8 mouse cellular contexts compared by ENCODE assay signal in the genomic region with DNA sequence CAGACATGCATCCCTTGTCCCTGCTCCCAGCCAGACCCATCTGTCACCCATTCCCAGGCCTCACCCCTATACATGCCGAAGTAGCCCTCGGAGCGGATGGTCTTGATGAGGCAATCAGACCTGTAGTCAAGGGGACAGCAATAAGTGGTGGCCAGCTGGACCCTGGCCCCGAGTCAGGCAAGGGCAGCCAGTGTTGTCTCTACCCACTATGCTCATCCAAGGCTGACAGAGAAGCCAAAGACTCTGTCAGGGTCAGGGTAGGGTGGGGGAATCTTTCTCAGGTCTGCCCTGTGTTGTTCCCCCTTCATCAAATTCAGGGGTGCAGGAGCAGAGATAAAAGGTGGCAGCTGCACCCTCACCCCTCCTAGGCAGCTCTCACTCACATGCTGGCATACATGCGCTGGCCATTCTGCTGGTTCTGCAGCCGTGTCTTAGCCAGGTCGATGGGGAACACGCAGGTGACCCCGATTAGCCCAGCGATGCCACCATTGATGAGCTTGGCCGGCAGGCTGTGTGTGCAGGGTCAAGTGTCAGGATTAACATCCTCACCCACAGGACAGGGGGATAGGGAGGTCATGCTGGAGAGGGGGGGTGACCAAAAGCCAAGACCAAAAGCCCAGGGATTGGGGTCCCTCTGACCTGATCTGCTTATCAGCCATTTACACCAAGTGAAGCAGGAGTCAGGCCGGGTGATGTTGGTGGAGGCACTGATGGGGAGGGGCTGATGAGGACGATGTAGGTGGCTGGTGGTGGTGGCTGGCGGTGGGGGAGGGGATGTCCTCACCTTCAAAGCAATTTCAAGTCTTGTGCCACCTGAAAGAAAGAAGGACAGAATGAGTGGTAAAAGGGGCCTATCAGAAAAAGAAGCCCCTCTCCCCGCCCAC. TPM values are rescaled to one million over a fixed set of nuclear protein-coding genes. Genes with fewer than 3 reads are reported as not detected.
DNase-seq lines count a peak whose midpoint lies in the region; ATAC-seq and TF ChIP-seq lines count a peak whose summit lies in the region.

No protein-coding gene starts in this region.

- peaks cover 24% of the 10 kb centered on the region for H3K36me3 ChIP-seq in kidney, postnatal 0 days (ENCODE audit: insufficient read depth, low read length)
- peaks cover 39% of the 10 kb centered on the region for H3K36me3 ChIP-seq in hindbrain, embryonic 12.5 days
- H3K36me3 ChIP-seq in midbrain, embryonic 14.5 days (ENCODE audit: control insufficient read depth, insufficient read depth, low read length): peaks cover 31% of the 10 kb centered on the region

- peak overlapping the region; percentile 51 for H3K4me2 ChIP-seq in kidney, postnatal 0 days (ENCODE audit: low read length)
- peak overlapping the region; percentile 76 for H3K4me2 ChIP-seq in hindbrain, embryonic 12.5 days (replicated peaks)
- peak overlapping the region; percentile 91 for H3K4me2 ChIP-seq in midbrain, embryonic 14.5 days (ENCODE audit: low read length)

- no peak overlapping the region for H3K27ac ChIP-seq in kidney, postnatal 0 days
- peak overlapping the region; percentile 83 for H3K27ac ChIP-seq in hindbrain, embryonic 12.5 days
- H3K27ac ChIP-seq in midbrain, embryonic 14.5 days (replicated peaks; ENCODE audit: low read depth, low read length): peak overlapping the region; percentile 75

- no peak for ATAC-seq in kidney, postnatal 0 days (replicated peaks; ENCODE audit: low FRiP score, low read depth)
- ATAC-seq in hindbrain, embryonic 12.5 days (ENCODE audit: low FRiP score): no peak
- ATAC-seq in midbrain, embryonic 14.5 days (ENCODE audit: low FRiP score, low TSS enrichment): no peak

- no peak for TF ChIP-seq CTCF in kidney, postnatal 0 days (IDR thresholded peaks at IDR 0.05; ENCODE audit: low read depth)

- H3K9ac ChIP-seq in kidney, postnatal 0 days (ENCODE audit: low read depth, low read length): peak overlapping the region; percentile 46
- peak overlapping the region; percentile 80 for H3K9ac ChIP-seq in hindbrain, embryonic 12.5 days
- H3K9ac ChIP-seq in midbrain, embryonic 14.5 days (replicated peaks; ENCODE audit: low read length): peak overlapping the region; percentile 53

- H3K4me3 ChIP-seq in kidney, postnatal 0 days (replicated peaks; ENCODE audit: low read depth, low read length): peak overlapping the region; percentile 34
- peak overlapping the region; percentile 53 for H3K4me3 ChIP-seq in hindbrain, embryonic 12.5 days
- peak overlapping the region; percentile 41 for H3K4me3 ChIP-seq in midbrain, embryonic 14.5 days (replicated peaks; ENCODE audit: low read depth, low read length)

- peaks cover 21% of the 10 kb centered on the region for H3K4me1 ChIP-seq in kidney, postnatal 0 days (replicated peaks; ENCODE audit: insufficient read depth, low read length)
- peaks cover 61% of the 10 kb centered on the region for H3K4me1 ChIP-seq in hindbrain, embryonic 12.5 days
- H3K4me1 ChIP-seq in midbrain, embryonic 14.5 days (ENCODE audit: control insufficient read depth, insufficient read depth, low read length): peaks cover 31% of the 10 kb centered on the region

- DNase-seq in kidney, postnatal 0 days (ENCODE audit: low spot score): no peak
- no peak for DNase-seq in kidney, postnatal 4 days
- peak; percentile 78 to 83 for DNase-seq in cerebellum, postnatal 10 days
- DNase-seq in midbrain, embryonic 14.5 days: peak; percentile 9
- DNase-seq in layer of hippocampus, adult 18-20 months (ENCODE audit: low spot score in 2 of 2): no peak
- no peak for DNase-seq in frontal cortex, postnatal 36 days (ENCODE audit: low spot score in 2 of 2)
- no peak for DNase-seq in yolk sac, embryonic 10.5 days (ENCODE audit: low spot score)

- no peaks in the 10 kb centered on the region for H3K9me3 ChIP-seq in kidney, postnatal 0 days (replicated peaks; ENCODE audit: low read length)
- H3K9me3 ChIP-seq in hindbrain, embryonic 12.5 days (replicated peaks): no peaks in the 10 kb centered on the region
- H3K9me3 ChIP-seq in midbrain, embryonic 14.5 days (ENCODE audit: control insufficient read depth, low read length): no peaks in the 10 kb centered on the region

- no peaks in the 10 kb centered on the region for H3K27me3 ChIP-seq in kidney, postnatal 0 days (ENCODE audit: insufficient read depth, low read length)
- H3K27me3 ChIP-seq in hindbrain, embryonic 12.5 days: no peaks in the 10 kb centered on the region
- no peaks in the 10 kb centered on the region for H3K27me3 ChIP-seq in midbrain, embryonic 14.5 days (ENCODE audit: control insufficient read depth, insufficient read depth, low read length)

- WGBS in kidney, postnatal 0 days: 65% methylated on average over 15 of the region's 15 CpGs
- WGBS in hindbrain, embryonic 12.5 days: 77% methylated on average over 15 of the region's 15 CpGs
- 67% methylated on average over 15 of the region's 15 CpGs for WGBS in midbrain, embryonic 14.5 days

RNA-seq across cellular contexts. Expression of gene Slc25a22, which starts 3.9 kb away (rescaled TPM):
- 15.8 and 17.3 TPM in 2 replicates for polyA plus RNA-seq in kidney, postnatal 0 days (2015; fragmentation: Nextera tagmentation; extraction: Ambion mirVana)
- polyA plus RNA-seq in hindbrain, embryonic 12.5 days (2016; fragmentation: Nextera tagmentation; extraction: Ambion mirVana): 54.8 and 62.1 TPM in 2 replicates
- 82.9 and 84.3 TPM in 2 replicates for polyA plus RNA-seq in midbrain, embryonic 14.5 days (2014; fragmentation: Nextera tagmentation; extraction: Ambion mirVana)
- 100 to 1,000 TPM; 319 to 320 TPM for total RNA-seq in layer of hippocampus, adult 18-20 months (2021)

RNA-seq across cellular contexts. Expression of gene Cend1, which starts 4.5 kb away (rescaled TPM):
- 2.2 and 2.3 TPM in 2 replicates for polyA plus RNA-seq in kidney, postnatal 0 days (2015; fragmentation: Nextera tagmentation; extraction: Ambion mirVana)
- 27.9 and 30.9 TPM in 2 replicates for polyA plus RNA-seq in hindbrain, embryonic 12.5 days (2016; fragmentation: Nextera tagmentation; extraction: Ambion mirVana)
- polyA plus RNA-seq in midbrain, embryonic 14.5 days (2014; fragmentation: Nextera tagmentation; extraction: Ambion mirVana): 25.7 and 79.2 TPM in 2 replicates
- total RNA-seq in layer of hippocampus, adult 18-20 months (2021): 100 to 1,000 TPM; 265 to 270 TPM

RNA-seq across cellular contexts. Expression of gene Pidd1, which starts 10.1 kb away (rescaled TPM):
- 3.6 and 5.1 TPM in 2 replicates for polyA plus RNA-seq in kidney, postnatal 0 days (2015; fragmentation: Nextera tagmentation; extraction: Ambion mirVana)
- polyA plus RNA-seq in hindbrain, embryonic 12.5 days (2016; fragmentation: Nextera tagmentation; extraction: Ambion mirVana): 10.8 and 11.6 TPM in 2 replicates
- polyA plus RNA-seq in midbrain, embryonic 14.5 days (2014; fragmentation: Nextera tagmentation; extraction: Ambion mirVana): 2.3 and 3.6 TPM in 2 replicates
- 1 to 10 TPM in 1 of 2 experiments, under 1 TPM in 1; 0.69 to 1.1 TPM for total RNA-seq in layer of hippocampus, adult 18-20 months (2021)

RNA-seq across cellular contexts. Expression of gene Rplp2, which starts 13.4 kb away (rescaled TPM):
- polyA plus RNA-seq in kidney, postnatal 0 days (2015; fragmentation: Nextera tagmentation; extraction: Ambion mirVana): 1,479 and 1,595 TPM in 2 replicates
- polyA plus RNA-seq in hindbrain, embryonic 12.5 days (2016; fragmentation: Nextera tagmentation; extraction: Ambion mirVana): 801 and 888 TPM in 2 replicates
- 772 and 804 TPM in 2 replicates for polyA plus RNA-seq in midbrain, embryonic 14.5 days (2014; fragmentation: Nextera tagmentation; extraction: Ambion mirVana)
- total RNA-seq in layer of hippocampus, adult 18-20 months (2021): 100 to 1,000 TPM; 557 to 573 TPM

RNA-seq across cellular contexts. Expression of gene Gatd1, which starts 19.8 kb away (rescaled TPM):
- polyA plus RNA-seq in kidney, postnatal 0 days (2015; fragmentation: Nextera tagmentation; extraction: Ambion mirVana): 50.0 and 52.0 TPM in 2 replicates
- polyA plus RNA-seq in hindbrain, embryonic 12.5 days (2016; fragmentation: Nextera tagmentation; extraction: Ambion mirVana): 52.2 and 54.1 TPM in 2 replicates
- 48.3 and 49.3 TPM in 2 replicates for polyA plus RNA-seq in midbrain, embryonic 14.5 days (2014; fragmentation: Nextera tagmentation; extraction: Ambion mirVana)
- total RNA-seq in layer of hippocampus, adult 18-20 months (2021): 10 to 100 TPM; 37.7 to 39.9 TPM

Comparison
In these comparisons a context has a peak if more than half of its experiments do, and no peak if none do; other contexts are left out.
1. DNase-seq: peak in cerebellum, postnatal 10 days (2 of 2) and midbrain, embryonic 14.5 days (single experiment); none in kidney, postnatal 0 days (single experiment), kidney, postnatal 4 days (0 of 2), layer of hippocampus, adult 18-20 months (0 of 2), frontal cortex, postnatal 36 days (0 of 2) and yolk sac, embryonic 10.5 days (single experiment).
2. Peak in every context shown above with its lines, with median percentiles within 50 percentile points of each other: H3K4me2 ChIP-seq, H3K4me3 ChIP-seq and H3K9ac ChIP-seq.